Mouse (Mus musculus) gastrocnemius, adult 8-10 months (tissue): ENCODE results near the gene Kcnmb1. TPM values are rescaled to one million over a fixed set of nuclear protein-coding genes. Genes with fewer than 3 reads are reported as not detected.
A peak's percentile ranks its signal among the peaks of the same experiment; 100 is the strongest.

Experiments
- DNase-seq, 2 experiments: peaks; one replicate each; pipeline ENCODE4 v3.0.0; 2022; ENCODE audit warnings: low spot score in 2 of 2
- total RNA-seq, 4 experiments: library from RNA; stranded (reverse); gene quantifications; 2 replicates each; pipeline ENCODE4 v1.2.4; 2022

Kcnmb1 gene
- total RNA-seq, 4 experiments from 2014 or later: 0.12 to 0.31 (median 0.15) TPM

DNA sequence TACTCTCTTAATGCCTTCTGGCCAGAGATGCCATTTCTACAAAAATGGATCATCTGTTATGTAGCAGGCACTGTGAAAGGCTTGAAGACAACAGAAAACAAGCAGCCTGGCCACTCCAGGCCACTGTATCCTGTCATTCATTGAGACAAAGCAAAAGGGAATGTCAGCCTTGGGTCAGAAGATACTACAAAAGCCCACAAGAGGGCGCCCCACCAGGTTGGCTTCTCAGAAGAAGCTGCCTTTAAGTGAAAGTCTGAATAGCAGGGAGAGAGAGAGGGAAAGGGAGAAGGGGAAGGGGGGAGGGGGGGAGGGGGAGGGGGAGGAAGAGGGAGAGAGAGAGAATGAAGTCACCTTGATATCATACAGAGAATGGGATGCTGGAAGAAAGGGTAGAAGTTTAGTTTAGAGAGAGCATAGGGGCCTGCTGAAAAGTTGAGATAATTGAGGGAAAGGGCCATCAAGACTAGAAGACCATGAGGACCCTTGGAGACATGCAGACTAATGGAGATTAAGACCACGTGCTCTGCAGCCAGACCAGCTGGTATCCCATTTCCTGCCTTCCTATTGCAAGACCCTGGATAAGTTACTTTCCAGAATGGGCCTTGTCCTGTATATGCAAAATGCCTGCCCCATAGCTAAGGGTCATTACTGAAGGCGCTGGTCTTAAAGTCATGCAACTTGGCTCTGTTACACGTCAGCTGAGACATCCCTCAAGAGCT is 18.6 kb upstream of the Kcnmb1 start:
- DNase-seq: no peak

DNA sequence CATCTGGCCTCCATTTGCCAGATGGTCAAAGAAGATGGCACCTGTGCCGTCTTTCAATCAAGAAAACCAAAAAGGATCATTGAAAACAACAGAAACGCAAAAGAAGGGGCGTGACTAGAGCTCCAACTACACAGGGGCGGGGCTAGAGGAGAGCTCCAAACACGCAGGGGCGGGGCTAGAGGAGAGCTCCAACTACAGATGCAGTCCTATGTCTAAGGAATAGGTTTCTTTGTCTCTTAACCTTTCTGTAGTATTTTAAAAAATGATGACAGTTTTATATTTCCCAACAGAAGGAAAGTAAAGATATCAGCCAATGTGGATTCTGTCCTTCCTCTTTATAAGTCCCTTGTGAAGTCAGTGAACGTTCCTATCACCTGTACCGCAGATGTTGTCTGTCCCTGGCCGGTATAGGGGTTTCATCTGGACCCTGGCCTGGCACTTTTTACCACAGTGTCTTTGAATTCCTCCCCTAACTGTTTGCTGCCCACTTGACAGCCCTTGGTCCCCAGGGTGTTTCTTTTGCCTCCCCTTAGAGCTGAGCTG is 18.0 kb upstream of the Kcnmb1 start:
- no peak for DNase-seq

- no peak for DNase-seq
These were observed 16.3 kb upstream of the Kcnmb1 start for GRCm38 (mm10) chr11:33946501-33946900.

DNA sequence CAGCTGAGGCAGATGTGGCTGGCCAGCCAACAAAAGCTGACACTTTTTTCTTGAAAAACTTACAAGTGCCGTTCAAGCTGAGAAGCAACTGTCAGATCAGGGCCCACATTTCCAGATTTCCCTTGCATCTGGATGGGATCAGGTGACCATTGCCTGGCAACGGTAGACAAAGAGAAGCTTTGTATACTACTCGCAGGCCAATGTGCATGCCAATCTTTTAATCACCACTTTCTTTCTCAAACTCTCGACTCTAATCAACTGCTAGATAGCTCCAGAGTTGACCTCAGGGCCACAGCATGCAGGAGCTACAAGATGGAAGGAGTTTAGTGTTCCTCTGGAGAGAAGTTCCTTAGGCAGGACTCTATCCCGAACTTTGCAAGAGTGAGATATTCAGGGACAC is 11.7 kb upstream of the Kcnmb1 start:
- no peak for DNase-seq

DNA sequence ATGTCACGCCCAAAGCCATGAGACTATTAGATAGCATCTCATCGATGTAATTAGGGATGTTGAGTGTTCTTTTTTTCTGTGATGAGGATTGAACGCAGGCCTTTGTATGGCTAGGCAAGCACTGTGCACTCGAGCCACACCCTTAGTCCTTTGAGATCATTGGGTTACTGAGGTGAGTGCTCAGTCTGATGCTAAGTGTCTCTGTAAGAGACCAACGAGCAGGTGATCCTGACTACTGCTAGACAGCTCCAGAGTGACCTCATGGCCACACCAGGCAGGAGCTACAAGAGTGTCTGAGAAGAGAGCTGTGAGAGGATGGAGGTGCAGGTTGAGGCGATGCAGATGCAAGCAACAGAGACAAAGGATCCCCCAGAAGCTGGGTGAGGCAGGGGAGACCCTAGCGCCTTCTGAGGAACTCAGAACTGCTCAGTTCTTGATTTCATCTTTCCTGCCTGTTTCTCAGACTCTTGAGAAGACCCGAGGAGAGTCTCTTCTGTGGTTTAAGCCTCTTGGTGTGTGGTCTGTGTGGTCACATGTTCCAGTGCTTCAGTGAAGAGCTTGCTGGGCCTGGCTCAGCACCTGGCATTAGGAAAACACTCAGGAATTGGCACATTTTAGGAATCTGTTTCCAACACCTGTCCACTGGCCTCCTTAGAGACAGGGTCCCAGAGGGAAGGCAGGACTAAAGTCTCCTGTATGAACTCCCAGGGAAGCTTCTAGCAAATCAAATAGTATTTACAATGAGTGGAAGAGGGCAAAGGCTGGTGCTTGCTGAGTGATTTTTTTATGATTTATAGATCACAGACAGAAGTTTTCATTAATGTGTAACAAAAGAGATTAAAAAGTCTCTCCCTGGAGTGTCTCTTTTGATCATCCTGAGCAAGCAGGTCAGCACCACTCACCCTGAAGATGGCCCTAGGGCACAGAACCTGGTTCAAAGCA is 10.9 kb upstream of the Kcnmb1 start:
- DNase-seq: no peak

DNA sequence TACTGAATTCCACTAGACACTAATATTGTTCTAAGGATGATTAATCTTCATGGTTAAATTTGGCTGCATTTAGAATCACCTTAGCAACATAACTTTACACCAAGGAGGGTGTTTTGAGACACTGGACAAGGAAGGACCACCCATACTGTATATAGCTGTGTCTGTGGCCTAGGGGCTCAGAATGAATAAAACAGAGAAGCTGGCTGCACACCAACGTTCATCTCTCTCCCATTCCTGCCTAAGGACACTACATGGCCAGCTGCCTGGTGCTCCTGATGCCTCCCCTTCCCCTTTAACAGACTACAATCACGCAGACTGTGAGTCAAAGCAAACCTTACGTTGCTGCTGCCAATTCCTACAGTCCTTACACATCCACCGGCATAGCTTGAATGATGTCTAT is 6.8 kb upstream of the Kcnmb1 start:
- no peak for DNase-seq

DNA sequence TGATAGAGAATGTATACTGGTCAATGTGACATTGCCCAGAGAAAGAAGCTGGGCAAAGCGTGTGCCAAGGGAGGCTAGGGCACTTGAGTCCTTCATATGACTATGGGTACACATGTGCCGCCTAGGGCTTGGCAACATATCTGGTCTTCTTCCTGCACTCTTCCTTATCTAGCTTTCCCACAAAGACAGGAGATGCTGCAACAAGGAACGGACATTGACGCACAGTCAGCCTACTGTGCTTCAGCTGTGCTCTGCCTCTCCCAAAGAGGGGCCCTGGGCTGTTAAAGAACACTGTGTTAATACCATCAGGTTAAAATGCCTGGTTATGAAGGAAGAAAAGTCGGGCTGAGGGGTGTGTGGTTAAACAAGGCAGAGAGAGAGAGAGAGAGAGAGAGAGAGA is 6.2 kb upstream of the Kcnmb1 start:
- no peak for DNase-seq

DNA sequence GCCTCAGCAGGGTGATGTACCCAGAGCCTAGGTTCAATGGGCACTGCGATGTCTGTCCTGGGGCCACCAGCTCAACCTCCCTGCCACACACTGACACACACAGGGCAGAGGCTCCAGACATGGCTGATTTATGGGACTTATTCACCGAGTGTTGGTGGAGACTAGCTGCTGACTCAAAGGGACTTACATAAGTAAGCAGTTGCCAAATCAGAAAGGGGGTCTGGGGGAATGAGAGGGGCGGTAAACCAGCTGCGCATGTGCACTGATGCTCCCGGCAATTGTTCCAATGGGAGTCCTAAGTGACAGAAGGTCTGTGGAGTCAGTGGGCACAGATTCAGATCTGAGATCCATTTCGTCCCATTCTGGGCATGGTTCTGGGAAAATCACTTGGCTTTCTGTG is 5.2 kb upstream of the Kcnmb1 start:
- DNase-seq: no peak

GRCm38 (mm10) chr11:33958713-33959112 is 4.1 kb upstream of the Kcnmb1 start:
- DNase-seq: peak in 1 of 2 experiments; percentile 14

DNA sequence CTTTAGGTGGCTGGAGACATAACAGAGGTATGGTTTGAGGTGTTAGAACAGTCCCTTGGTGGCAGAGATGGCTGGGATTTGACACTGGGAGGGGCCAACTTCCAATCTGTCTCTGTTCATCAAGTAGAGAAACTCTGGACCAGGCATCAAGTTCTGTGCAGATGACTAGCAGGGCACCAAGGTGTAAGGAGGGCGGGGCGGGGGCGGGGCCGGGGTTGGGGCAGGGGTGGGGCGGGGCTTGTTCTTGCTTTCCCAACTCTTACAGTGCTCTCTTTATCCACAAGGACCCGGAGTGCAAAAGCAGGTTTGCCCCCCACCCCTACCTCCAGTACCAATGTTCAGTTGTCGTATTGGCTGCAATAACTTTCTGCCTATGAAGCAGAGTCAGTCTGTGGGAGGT is 635 bp upstream of the Kcnmb1 start:
- no peak for DNase-seq

DNA sequence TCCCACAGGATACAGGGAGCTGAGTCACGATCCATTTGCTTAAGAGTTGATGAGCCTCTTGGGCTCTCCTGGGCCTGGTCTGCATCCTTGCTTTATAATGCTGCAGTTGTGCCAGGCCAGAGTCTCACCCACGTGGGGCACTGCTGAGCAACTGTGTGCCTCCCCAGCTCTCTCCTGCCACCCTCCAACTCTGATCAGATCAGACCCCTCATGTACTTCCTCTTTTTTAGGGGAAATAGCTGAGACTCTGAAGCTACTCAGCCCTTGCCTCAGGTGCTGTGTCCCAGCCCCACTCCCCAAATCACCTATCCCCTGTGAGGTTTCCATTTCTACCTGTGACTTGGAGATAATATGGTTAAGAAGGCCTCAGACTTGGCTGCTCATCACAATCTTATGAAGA is 2.6 kb downstream of the Kcnmb1 start:
- DNase-seq: no peak

DNA sequence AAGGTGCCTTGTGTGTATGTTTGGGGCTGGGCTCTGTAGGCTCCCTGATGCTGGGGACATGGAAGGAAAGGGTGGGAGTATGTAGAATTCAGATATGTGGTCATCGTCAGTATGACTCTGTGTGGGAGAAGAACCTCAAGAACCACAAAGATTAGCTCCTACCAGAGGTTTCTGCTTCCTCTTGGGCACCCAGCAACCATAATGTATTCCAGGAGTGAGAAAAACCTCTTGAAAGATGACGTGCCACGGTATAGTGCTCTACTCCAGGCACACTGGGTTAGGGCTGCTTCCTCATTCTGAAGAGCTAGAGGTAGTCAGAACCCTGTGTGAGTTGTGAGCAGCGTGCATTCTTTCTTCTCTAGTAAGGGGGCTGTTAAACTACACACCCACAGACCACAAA is 4.9 kb downstream of the Kcnmb1 start:
- DNase-seq: no peak

DNA sequence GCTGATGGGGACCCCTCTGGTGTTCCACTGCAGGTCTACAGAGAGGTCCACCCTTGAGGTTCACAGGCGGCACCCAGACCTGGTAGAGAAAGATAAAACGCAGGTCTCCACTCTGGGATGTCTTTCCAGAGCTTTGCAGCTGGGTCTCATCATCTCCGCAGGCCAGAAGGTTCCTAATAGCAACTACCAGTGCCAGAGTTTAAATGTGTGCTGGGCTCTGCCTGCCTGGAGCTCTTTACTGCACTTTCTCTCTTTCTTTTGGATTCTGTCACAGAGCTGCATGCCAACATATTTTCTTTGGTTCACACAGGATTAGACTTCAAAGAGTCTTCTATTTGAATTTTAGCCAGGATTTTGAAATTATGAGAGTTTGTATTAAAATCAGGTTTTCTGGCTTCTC is 6.4 kb downstream of the Kcnmb1 start:
- no peak for DNase-seq

DNA sequence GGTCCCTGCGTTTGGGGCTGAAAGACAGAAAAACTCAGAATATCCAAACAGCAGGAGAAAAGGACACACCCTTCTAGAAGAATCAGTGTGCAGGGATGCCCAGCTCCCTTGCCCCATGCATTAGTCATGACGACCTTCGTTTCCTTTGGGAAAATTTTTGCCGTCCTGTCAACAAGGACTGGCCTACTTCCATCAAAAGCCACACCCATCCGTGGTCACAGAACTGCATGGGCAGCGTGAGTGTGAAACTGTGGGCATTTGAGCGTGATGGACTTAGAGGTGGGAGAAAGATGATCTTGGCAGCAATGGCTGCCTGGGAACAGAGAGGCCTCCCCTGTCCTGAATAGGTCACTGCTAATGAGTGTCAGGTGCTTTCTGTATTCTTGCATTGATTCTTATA is 9.3 kb downstream of the Kcnmb1 start:
- DNase-seq: no peak

DNA sequence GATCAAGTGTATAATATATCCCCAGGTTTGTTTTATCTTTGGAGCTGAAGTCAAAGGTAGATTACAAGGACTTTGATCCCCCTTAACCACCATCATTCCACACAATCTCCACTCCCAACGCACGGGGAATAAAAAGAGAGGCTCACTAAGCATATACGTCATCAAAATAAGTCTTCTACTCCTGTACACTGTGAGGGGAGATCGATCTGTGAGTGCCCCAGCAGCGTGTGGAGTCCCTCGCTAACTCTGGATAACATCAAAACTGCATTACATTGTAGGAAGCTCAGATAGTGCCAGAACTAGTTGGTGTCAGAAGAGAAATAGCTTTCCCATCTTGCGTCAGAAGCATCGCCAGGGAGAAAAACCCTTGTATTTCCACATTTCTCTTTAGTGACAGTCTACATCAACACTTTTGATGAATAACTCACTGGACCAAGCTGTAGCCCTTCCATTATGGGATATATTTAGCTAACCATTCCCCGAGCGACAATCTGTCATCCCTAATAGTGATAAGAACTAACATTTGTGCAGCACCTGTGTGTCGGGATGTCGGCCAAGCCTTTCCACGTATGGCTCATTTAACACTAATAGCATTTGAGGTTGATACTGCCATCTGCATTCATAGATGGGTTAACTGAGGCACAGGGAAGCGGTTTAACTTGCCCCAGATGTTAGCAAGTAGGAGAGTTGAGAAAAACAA is 11.7 kb downstream of the Kcnmb1 start:
- no peak for DNase-seq

- DNase-seq: no peak
These were observed 12.3 kb downstream of the Kcnmb1 start for GRCm38 (mm10) chr11:33975121-33975520.

GRCm38 (mm10) chr11:33980146-33980545 is 17.3 kb downstream of the Kcnmb1 start:
- DNase-seq: no peak

DNA sequence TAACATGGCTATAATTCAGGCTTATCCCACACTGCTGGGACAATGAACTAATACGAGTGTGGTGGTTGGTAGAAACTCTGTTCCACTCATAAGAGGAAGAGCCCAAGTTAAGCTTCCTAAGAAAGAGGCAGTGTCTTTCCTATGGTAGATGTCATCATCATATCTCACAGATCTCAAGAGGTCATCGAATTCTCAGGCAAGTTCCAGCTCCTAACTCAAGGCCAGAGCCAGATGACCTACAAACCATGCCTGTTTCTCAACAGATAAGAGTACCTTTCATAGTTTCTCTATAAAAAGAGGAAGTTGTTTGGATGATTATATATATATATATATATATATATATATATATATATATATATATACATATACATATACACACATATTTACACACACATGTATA is 23.7 kb downstream of the Kcnmb1 start:
- DNase-seq: no peak

DNA sequence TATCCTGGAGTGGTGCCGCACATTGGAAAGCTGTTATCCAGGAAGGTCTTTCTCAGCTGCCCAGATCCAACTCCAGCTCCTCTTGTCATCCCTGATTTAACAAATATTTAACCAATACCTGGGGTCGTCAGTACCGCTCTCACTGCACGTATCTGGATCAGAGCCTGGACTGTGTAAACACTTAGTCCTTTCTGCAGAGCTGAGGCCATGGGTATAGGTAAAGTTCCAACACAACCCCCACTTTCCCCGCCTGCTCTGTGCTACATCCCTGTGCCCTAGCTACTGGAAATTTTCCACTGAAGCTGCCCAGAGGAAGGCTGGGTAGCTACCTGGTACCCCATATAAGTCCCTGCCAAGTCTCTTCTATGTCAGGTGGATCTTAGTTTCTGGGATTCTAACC is 27.2 kb downstream of the Kcnmb1 start:
- DNase-seq: no peak

GRCm38 (mm10) chr11:33992938-33993337 is 30.1 kb downstream of the Kcnmb1 start, which contains the start of gene Kcnip1:
Gene Kcnip1 (minus strand): TSS chr11:33993152.
- DNase-seq: peak; percentile 61 to 83

DNA sequence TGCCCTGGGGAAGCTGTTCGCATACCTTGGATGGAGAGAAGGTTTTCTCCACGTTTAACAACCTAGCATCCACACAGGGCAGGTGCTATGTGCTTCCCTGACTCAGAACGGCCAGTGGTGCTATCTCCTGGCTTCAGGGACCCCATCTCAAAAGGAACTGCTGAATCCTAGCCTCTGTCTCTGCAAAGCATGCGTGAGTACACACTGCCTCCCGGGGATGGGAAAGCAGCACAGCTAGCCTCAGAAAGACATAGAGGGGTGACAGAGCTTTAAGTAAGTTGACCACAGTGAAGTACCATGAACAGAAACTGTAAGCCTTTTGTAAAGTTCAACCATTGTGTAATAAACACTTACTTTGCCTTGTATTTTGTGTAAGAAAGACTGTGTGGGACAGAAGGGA is 30.7 kb downstream of the Kcnmb1 start:
- DNase-seq: no peak

DNA sequence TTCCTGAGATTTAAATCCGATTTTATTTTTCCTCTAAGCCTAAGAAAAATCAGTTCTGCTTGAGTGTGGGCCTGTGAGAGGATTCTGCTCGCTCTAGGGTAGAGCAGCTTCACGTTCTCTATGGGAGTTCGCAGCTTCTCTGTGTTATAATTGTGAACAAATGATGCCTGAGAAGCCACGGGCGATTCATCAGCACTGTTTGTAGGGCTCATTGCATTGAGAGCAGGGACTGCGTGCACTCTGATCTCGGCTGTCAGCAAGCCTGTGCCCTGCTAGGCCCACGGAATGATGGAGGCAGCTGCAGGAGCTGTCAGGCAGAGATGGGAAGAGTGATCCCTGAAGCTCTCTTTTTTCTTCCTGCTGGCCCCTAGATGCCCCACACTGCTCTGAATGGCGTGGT is 35.4 kb downstream of the Kcnmb1 start:
- DNase-seq: no peak
